Mouse (Mus musculus) ovary, adult 18-20 months (tissue): ENCODE measurements around the gene Bpifa5.
A peak's percentile ranks its signal among the peaks of the same experiment; 100 is the strongest.

Experiments used
- DNase-seq: peaks from one replicate; pipeline ENCODE4 v3.0.0; 2022; ENCODE audit warnings: low spot score, mixed read lengths

Gene Bpifa5

GRCm38 (mm10) chr2:154209112-154209511 is 46.7 kb downstream of the Bpifa5 start:
- no peak for DNase-seq

DNA sequence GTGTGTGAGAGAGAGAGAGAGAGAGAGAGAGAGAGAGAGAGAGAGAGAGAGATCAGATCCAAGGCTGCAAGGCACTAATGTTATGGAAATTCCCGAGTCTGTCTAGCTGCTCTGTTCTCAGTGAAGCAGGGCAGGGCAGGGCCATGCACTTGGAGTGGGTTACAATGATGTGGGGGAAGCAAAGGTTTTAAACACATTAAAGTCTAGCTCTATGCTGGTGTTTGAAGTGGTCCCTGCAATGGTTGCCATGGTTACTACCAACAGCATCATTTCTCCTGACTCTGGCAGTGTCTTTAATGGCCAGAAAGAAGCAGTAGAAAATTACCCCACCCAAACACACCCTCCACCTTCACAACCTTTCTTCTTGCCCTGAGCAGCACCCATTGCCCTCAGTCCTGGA is 48.7 kb downstream of the Bpifa5 start:
- DNase-seq, result no peak

- DNase-seq, result no peak
Measured at GRCm38 (mm10) chr2:154211881-154212280, 49.5 kb downstream of the Bpifa5 start.

GRCm38 (mm10) chr2:154215191-154215590 is 52.8 kb downstream of the Bpifa5 start:
- DNase-seq, result peak; percentile 61
